Mouse (Mus musculus): ENCODE measurements around the gene Zfp383. TPM values are rescaled to one million over a fixed set of nuclear protein-coding genes. Genes with fewer than 3 reads are reported as not detected.
"Not testable (repeated sequence)": the region's sequence is repeated elsewhere in the genome, so short reads cannot be mapped to it uniquely, and the experiment has no call there.

Gene Zfp383
- total RNA-seq, 2 experiments from 2014 or later: 7.3 to 8.1 TPM

DNA sequence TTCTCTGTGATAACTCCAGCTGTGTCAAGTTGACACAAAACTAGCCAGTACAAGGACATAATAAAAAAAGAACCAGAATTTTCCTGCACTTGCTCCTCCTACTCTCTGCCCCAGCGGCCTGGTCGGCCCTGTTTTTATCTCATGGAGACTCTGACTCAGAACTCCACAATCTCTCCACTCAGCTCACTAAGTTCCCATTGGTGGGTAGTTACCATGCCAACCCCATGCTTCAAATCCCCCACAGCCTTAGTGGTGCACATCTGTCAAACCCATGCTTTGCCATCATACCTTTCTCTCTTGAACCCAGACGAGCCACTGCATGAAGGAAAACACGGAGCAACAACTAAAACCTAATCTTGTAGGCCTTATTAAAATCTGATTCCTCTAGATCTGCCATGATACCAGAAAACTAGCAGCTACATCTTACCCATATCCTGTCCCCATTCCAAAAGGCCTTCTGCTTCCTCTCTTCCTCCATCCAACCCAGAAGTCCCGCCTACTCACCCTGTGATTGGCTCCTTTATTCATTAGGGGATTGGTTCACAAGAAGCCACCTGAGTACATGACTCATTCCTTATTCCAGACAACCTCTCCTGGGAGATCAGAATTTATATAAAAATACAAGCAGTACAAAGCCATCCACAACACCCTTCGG is 13.5 kb downstream of the Zfp383 start:
- intact Hi-C loops (cut with DNase I): no loop called here
- DNase-seq: no peak

DNA sequence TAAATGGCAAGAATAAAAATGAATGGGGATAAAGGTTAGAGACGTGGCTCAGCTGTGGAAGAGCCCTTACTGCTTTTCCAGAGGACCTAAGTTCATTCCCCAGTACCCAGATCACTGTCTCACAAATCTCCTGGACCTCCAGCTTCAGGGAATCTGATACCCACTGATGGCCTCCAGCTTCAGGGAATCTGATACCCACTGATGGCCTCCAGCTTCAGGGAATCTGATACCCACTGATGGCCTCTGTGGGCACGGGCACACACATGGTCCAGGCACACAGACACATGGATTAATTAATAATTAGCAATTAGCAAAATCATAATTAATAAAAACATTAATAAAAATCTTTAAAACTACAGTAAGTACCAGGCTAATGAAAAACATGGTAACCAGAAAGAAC is 14.8 kb downstream of the Zfp383 start:
- intact Hi-C loops (cut with DNase I): no loop called here
- DNase-seq: no peak

DNA sequence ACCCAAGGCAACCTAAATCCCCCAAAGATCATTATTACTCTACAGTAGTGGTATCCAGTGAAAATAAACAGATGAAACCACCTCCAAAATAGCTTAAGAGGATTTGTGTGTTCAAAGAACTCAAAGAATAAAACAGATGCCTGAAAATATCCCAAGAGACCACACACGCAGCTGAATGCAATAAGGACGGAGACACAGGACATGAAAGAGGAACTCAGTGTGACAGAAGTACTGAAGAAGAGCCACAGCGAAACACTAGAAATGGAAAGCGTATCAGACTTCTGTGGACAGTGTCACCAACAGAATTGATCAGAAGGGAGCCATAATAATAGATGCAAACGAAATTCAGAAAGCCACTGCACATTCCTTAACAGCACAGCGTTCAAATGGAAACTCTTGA is 30.8 kb downstream of the Zfp383 start:
- intact Hi-C loops (cut with DNase I): no loop called here
- no peak for DNase-seq

DNA sequence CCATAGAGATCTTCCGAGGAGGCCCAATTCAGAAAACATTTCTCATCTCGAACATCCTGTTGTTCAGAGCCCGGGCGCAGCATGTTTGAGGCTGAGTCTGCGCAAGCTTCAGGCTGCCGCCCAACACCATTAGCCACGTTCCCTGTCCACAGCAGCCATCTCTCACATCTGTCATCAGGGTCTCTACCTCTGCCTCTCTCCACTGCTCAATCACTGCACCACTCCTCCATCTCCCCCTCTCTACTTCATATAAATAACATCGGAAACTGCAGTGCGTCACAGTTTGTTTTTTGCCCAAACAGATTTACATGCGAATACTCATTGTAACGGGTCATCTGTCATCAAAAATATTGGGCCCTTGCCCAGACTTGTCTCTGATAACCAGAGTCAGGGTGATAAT is 33.0 kb downstream of the Zfp383 start:
- peak in 1 of 2 experiments; percentile 18 for DNase-seq
- intact Hi-C loops (cut with DNase I): no loop called here

DNA sequence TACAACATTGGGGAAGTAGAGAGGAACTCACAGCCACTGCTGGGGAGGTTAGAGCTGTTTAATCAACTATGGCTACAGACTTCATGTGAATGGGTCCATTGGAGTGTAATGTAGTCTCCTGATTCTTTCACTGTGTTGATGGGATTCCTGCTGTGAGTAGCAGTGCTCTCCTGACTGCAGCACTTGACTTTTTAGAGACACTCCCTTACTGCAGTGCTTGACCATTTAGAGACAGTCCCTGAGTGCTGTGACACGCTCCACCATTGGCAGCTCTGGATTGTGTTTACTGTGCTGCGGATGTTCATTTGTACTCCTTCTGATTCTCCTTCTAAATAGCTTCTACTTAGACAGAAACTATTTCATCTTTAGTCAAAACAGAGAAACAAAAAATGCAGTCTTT is 34.7 kb downstream of the Zfp383 start:
- intact Hi-C loops (cut with DNase I): no loop called here
- DNase-seq: no peak

DNA sequence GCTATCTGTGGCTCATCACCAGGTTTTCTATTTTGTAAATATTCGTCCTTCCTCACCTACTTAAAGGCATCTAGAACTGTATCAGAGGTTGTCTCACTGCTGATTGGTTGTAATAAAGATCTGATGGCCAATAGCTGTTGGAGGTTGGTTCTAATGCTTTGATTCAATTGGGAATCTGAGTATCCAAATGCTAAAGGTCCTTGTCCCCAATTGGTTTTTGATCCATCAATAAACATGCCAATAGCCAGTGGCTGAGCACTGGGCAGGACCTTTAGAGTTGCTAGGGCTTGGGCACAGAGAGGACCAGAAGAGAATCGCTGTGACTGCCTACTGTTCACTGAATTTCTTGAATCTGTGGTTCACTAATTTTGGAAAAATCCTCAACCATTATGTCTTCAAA is 35.7 kb downstream of the Zfp383 start:
- DNase-seq: no peak
- intact Hi-C loops (cut with DNase I): no loop called here

DNA sequence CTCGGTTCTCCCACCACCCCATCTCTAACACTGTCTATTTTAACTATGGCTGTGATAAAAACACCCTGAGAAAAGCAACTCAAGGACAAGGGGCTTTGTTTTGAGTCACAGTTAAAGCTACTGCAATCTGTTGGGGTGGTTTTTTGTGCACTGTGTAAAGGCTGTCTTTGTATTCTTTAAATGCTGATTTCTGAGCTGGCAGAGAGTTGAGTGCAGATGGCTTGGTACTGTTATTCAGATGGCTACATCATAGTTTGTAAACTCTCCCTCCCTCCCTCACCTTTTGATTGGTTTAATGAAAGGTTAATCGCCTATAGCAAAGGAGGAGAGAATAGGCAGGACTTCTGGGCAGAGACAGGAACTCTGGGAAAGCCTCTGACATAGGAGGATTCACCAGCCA is 36.2 kb downstream of the Zfp383 start:
- no peak for DNase-seq
- intact Hi-C loops (cut with DNase I): no loop called here

DNA sequence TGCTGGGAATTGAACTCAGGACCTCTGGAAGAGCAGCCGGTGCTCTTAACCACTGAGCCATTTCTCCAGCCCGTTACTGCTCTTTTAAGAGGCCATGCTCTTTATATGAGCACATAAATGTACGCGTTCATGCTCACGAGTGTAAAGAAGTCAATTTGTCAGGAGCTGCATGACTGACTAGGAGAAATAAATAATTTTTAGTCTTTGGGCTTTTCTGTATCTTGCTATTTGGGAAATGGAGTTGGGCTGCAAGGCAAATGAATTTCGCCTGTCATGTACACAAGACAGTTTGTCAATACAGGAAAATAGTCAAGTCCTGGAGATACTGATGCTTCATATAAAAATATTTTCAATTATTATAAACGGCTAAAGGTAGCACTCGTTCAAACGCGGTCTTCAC is 45.1 kb downstream of the Zfp383 start:
- intact Hi-C loops (cut with DNase I): loop anchor here (5.0 kb wide), 2 partner anchors 41 to 91 kb away; no protein-coding TSS in a partner anchor
- DNase-seq: no peak

DNA sequence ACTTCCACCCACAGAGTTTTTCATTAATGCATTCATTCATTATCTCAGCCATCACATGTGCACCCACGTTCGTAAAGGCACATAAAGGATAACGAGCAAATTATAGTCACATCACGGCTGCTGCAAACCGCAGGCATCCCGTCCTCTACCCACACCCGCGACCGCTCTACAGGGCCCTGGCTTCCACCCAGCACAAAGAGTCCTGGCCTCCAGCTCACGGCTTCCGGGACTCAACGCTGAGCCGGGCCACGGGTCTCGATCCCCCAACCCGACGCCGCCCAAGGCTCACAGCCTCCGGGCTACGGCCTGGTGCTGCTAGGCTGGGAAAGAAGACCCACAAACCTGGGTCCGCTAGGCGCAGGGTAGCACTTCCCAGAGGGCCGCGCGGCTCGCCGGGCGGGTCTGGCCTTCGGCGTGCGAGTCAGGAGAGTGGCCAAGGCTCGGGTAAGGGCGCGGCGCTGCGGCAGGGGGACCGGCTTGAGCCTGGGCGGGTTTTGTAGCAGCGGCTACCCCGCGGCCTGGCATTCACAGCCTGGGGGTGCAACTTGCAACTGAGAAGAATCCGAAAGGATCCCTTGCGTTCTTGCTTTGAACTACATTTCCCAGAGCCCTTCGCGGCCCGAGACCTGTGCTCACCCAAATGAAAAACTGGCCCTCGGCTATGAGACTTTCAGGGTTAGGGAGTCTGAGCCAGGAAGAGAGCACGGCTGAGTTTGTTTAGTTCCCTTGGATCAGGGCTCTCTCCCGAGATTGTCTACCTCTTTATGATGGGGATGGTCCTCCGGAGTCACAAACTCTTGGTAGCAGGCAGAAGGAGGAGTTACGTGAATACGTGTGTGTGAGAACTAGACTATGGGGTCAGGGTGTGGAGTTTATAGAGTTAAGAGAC is 45.7 kb downstream of the Zfp383 start, which contains the start of gene Zfp74:
Zfp74 (minus strand) TSS at position 577 of the 889 bp plus-strand sequence.
- intact Hi-C loops (cut with DNase I): loop anchor here (2.0 to 5.0 kb wide), 3 partner anchors 29 to 91 kb away; partner anchors contain the start of gene Zfp568

DNA sequence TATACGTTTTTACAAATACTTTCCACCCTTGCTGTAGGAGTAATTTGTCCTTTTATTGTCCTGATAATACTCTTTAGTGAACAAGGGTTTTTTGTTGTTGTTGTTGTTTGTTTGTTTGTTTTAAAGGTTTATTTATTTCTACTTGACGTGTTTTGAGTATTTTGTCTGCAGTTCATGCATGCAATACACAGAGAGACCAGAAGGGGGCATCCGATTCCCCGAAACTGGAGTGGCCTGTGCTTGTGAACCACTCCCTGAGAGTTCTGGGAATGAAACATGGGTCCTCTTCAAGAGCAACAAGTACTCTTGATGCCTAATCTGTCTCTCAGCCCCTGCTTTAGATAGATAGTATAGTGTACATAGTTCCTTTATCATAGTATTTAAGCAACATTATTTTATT is 46.7 kb downstream of the Zfp383 start:
- intact Hi-C loops (cut with DNase I): loop anchor here (2.0 to 5.0 kb wide), 3 partner anchors 28 to 92 kb away; partner anchors contain the start of gene Zfp568
- peak; percentile 27 to 63 for DNase-seq

More for the DNA sequence above, 45.7 kb downstream of the Zfp383 start, which contains the start of gene Zfp74:
- peak; percentile 74 to 81 for DNase-seq

DNA sequence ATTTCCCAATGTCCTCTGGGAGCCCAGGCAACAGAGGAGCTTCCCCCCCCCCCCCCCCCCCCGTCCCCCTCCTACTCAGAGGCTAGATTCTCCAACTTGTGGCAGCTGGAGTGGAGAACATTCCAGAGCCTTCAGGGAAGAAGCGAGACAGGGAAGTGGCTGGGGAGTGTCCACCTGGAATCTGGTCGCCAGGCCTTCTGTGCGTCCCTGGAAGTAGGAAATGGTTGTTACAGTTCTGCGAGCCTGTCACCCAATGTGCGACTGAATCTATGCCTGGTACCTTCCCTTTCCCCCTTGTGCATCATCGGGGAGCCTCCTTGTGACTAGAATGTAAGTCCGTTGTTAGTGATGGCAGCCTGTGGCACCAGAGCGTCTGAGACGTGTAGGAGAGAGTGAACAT is 48.2 kb downstream of the Zfp383 start:
- intact Hi-C loops (cut with DNase I): no loop called here
- no peak for DNase-seq

DNA sequence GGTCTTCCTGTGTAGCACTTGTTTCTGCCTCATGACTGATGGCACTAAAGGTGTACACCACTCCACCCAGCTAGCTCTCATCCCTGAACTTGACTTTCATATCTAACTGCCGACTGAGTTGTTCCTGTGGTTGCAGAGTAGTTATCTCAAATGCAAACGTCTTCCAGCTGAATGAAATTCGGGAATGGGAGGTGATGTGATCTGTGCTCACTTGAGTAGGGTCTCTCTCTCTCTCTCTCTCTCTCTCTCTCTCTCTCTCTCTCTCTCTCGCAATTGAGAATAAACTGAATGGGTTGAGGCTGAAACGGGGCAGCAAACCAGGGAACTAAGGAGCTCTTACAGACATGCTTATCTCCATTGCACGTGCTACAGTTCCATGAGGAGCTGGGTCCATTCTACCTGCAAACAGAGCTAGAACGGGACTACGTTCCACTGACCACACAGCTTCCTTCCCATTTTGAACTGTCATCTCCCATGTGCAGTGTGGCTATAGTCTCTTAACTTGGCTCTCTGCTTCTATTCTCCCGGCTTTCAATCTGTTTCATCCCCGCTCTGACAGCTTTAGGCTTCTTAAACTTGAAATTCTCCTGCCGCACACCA is 50.2 kb downstream of the Zfp383 start:
- DNase-seq: no peak
- intact Hi-C loops (cut with DNase I): no loop called here

DNA sequence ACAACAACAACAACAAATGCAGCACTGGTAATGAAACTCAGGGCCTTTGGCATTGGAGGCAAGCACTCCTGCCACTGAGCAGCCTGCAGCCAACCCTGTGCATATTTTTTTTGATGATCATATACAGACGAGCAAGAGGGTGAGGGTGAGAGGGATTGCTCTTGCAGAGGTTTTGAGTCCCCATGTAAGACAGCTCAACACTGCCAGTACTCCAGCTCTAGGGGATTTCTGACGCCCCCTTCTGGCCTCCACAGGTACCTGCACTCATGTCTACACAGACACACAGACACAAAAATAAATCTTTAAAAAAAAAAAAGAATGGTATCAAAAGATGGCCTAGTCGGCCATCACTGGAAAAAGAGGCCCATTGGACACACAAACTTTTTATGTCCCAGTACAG is 51.0 kb downstream of the Zfp383 start:
- intact Hi-C loops (cut with DNase I): no loop called here
- DNase-seq: no peak

DNA sequence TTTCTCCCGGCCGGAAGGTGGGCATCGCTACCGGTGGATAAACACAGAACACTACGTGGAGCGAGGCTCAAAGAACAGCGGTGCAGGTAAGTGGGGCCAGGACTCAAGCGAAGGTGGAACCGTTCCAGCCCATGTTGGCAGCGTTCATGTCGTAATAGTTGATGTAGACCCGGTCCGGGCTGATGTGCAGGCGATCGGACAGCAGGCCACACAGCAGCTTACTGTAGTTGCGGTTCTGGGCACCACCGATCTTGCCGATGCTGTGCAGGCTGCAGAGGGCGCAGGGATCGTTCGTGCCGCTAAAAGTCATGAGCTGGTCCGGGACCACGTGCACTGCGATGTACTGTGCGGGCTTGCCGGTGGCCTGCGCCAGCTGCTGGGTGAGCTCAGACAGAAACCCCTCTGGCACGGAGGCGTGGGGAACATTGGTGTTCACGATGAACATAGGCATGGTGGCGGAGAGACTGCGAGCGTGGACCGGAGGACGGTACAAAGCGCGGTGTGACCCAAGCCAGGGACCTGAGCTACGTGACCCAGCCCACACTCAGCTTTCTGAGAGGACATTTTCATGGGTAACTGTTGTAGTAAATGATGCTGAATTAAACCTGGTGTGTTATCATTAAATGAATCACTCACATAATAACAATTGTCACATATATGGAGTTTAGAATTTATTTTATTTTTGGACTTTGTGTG is 57.2 kb downstream of the Zfp383 start:
- DNase-seq; intact Hi-C loops (cut with DNase I): not testable (repeated sequence)

Small RNAs within 50 kb of the gene (microRNA-seq; reads per million reads assigned to microRNA genes)
- gene Mir7668: 0.48 to 3.0 reads per million in 2 experiments

Other genes with a start within 250 kb of the Zfp383 start
- gene Catsperg2, start 181.2 kb upstream of the Zfp383 start, total RNA-seq (2021): not detected
- gene Zfp84, start 139.7 kb upstream of the Zfp383 start, total RNA-seq (2021): 10 to 100 TPM; 12.7 to 14.4 TPM
- gene Zfp30, start 124.2 kb upstream of the Zfp383 start, total RNA-seq (2021): 1 to 10 TPM; 6.1 to 6.8 TPM
- gene Zfp790, start 92.1 kb upstream of the Zfp383 start, total RNA-seq (2021): 10 to 100 TPM; 11.8 to 13.0 TPM
- 1 to 10 TPM in 1 of 2 experiments, under 1 TPM in 1; 0.83 to 1.5 TPM for gene Zfp940, start 54.6 kb upstream of the Zfp383 start, total RNA-seq (2021)
- 1 to 10 TPM; 2.5 to 2.8 TPM for gene Zfp420, start 48.2 kb upstream of the Zfp383 start, total RNA-seq (2021)
- gene Zfp27, start 1.7 kb upstream of the Zfp383 start, total RNA-seq (2021): 10 to 100 TPM in 1 of 2 experiments, 1 to 10 TPM in 1; 9.7 to 10.4 TPM
- 1 to 10 TPM; 6.1 to 6.4 TPM for gene Zfp74, start 45.9 kb downstream of the Zfp383 start, total RNA-seq (2021)
- gene Zfp568, start 75.7 kb downstream of the Zfp383 start, total RNA-seq (2021): 10 to 100 TPM; 32.0 to 41.7 TPM
- gene Zfp14, start 143.2 kb downstream of the Zfp383 start, total RNA-seq (2021): 1 to 10 TPM; 2.2 to 3.3 TPM
- 1 to 10 TPM; 2.0 to 2.1 TPM for gene Zfp82, start 164.7 kb downstream of the Zfp383 start, total RNA-seq (2021)
- not detected for gene Gm26920, start 182.2 kb downstream of the Zfp383 start, total RNA-seq (2021)
- gene Zfp566, start 182.3 kb downstream of the Zfp383 start, total RNA-seq (2021): 1 to 10 TPM; 1.5 to 1.8 TPM
- 10 to 100 TPM; 35.9 to 40.9 TPM for gene Zfp260, start 186.6 kb downstream of the Zfp383 start, total RNA-seq (2021)
- gene Zfp382, start 213.7 kb downstream of the Zfp383 start, total RNA-seq (2021): 1 to 10 TPM; 4.2 to 4.4 TPM